Mouse (Mus musculus) thymus, adult 18-20 months (tissue): Measurements from ENCODE around the gene Prkaca.
A peak's percentile ranks its signal among the peaks of the same experiment; 100 is the strongest.
"Not testable (repeated sequence)": the region's sequence is repeated elsewhere in the genome, so short reads cannot be mapped to it uniquely, and the experiment has no call there.

ENCODE experiments used
- DNase-seq, 2 experiments: peaks; one replicate each; pipeline ENCODE4 v3.0.0; 2022; ENCODE audit warnings: mixed read lengths in 2 of 2

The Prkaca gene

GRCm38 (mm10) chr8:84003612-84004246 lies 30.9 kb downstream of the Prkaca start:
- no peak for DNase-seq

GRCm38 (mm10) chr8:84004533-84005201 lies 31.9 kb downstream of the Prkaca start:
- peak; percentile 93 to 94 for DNase-seq

- DNase-seq = not testable (repeated sequence)
These were observed 32.7 kb downstream of the Prkaca start for GRCm38 (mm10) chr8:84005502-84005901.

- DNase-seq = no peak
These were observed 35.6 kb downstream of the Prkaca start for GRCm38 (mm10) chr8:84008362-84008761.

GRCm38 (mm10) chr8:84009876-84010275 lies 37.1 kb downstream of the Prkaca start:
- DNase-seq = peak; percentile 51 to 62

GRCm38 (mm10) chr8:84010625-84011611 lies 38.1 kb downstream of the Prkaca start:
- DNase-seq = peak in 1 of 2 experiments; percentile 33

GRCm38 (mm10) chr8:84011705-84012498 lies 39.1 kb downstream of the Prkaca start, which contains the start of gene 2210011C24Rik:
Gene 2210011C24Rik (minus strand): TSS chr8:84012171.
- no peak for DNase-seq

GRCm38 (mm10) chr8:84012499-84013165 lies 39.8 kb downstream of the Prkaca start:
- DNase-seq = no peak

- DNase-seq = no peak
These were observed 43.0 kb downstream of the Prkaca start for GRCm38 (mm10) chr8:84015833-84016232.

- DNase-seq = no peak
These were observed 46.9 kb downstream of the Prkaca start for GRCm38 (mm10) chr8:84019738-84020137.

- DNase-seq = no peak
These were observed 48.3 kb downstream of the Prkaca start, which contains the start of gene Palm3 for GRCm38 (mm10) chr8:84021096-84021495. Gene Palm3 (plus strand): TSS chr8:84021471.

GRCm38 (mm10) chr8:84021569-84021968 lies 48.8 kb downstream of the Prkaca start:
- DNase-seq = no peak

GRCm38 (mm10) chr8:84023085-84023484 lies 50.3 kb downstream of the Prkaca start:
- no peak for DNase-seq

- DNase-seq = no peak
These were observed 50.8 kb downstream of the Prkaca start for GRCm38 (mm10) chr8:84023631-84024030.

GRCm38 (mm10) chr8:84024171-84024570 lies 51.4 kb downstream of the Prkaca start:
- no peak for DNase-seq

- DNase-seq = peak; percentile 60 to 64
These were observed 53.1 kb downstream of the Prkaca start for GRCm38 (mm10) chr8:84025863-84026262.

GRCm38 (mm10) chr8:84027449-84027848 lies 54.7 kb downstream of the Prkaca start:
- DNase-seq = no peak

- no peak for DNase-seq
These were observed 56.5 kb downstream of the Prkaca start for GRCm38 (mm10) chr8:84029272-84029671.

- DNase-seq = no peak
These were observed 60.0 kb downstream of the Prkaca start for GRCm38 (mm10) chr8:84032777-84033176.

- DNase-seq = no peak
These were observed 65.2 kb downstream of the Prkaca start for GRCm38 (mm10) chr8:84038015-84038414.

- peak; percentile 55 to 66 for DNase-seq
These were observed 66.3 kb downstream of the Prkaca start for GRCm38 (mm10) chr8:84039050-84039449.
